Mouse (Mus musculus) hindbrain, embryonic 10.5 days (tissue): ENCODE results near the gene Pax9. TPM values are rescaled to one million over a fixed set of nuclear protein-coding genes. Genes with fewer than 3 reads are reported as not detected.

Experiments used
- DNase-seq: peaks from one replicate; pipeline ENCODE4 v3.0.0-alpha.2; 2017; ENCODE audit warnings: low spot score
- H3K27ac ChIP-seq: fragments of 300-500 bp; sonication (generic); 2 replicates; pipeline ENCODE4 v1.5.1; 2016; ENCODE audit warnings: mild to moderate bottlenecking, moderate library complexity
- H3K27me3 ChIP-seq: fragments of 300-500 bp; sonication (generic); 2 replicates; pipeline ENCODE4 v1.6.1; 2016; ENCODE audit warnings: mild to moderate bottlenecking; ENCODE audit not compliant: poor library complexity, insufficient read depth, severe bottlenecking
- H3K36me3 ChIP-seq: fragments of 300-500 bp; sonication (generic); 2 replicates; pipeline ENCODE4 v1.6.1; 2016; ENCODE audit warnings: mild to moderate bottlenecking, moderate library complexity
- H3K4me1 ChIP-seq: fragments of 300-500 bp; sonication (generic); replicated peaks from 2 replicates; pipeline ENCODE4 v1.6.1; 2016; ENCODE audit warnings: mild to moderate bottlenecking
- H3K4me3 ChIP-seq: fragments of 300-500 bp; sonication (generic); 2 replicates; pipeline ENCODE4 v1.5.1; 2016; ENCODE audit warnings: mild to moderate bottlenecking, moderate library complexity
- H3K9me3 ChIP-seq: fragments of 300-500 bp; sonication (generic); 2 replicates; pipeline ENCODE4 v1.6.1; 2016; ENCODE audit warnings: mild to moderate bottlenecking, moderate library complexity
- WGBS: fragments of 180-500 bp; shearing (Covaris S2); methylation state at CpG from one replicate; pipeline ENCODE4 v1.1.7; 2016; 5-methylcytosine and 5-hydroxymethylcytosine counted together
- polyA plus RNA-seq: library from polyadenylated mRNA; unstranded; fragments of >200 nt; fragmentation: Nextera tagmentation; extraction: Ambion mirVana; gene quantifications from 2 replicates; pipeline ENCODE4 v1.2.1, GENCODE M21; 2016

Pax9 gene
- polyA plus RNA-seq, 1 experiment from 2014 or later = 3.0 TPM

DNA sequence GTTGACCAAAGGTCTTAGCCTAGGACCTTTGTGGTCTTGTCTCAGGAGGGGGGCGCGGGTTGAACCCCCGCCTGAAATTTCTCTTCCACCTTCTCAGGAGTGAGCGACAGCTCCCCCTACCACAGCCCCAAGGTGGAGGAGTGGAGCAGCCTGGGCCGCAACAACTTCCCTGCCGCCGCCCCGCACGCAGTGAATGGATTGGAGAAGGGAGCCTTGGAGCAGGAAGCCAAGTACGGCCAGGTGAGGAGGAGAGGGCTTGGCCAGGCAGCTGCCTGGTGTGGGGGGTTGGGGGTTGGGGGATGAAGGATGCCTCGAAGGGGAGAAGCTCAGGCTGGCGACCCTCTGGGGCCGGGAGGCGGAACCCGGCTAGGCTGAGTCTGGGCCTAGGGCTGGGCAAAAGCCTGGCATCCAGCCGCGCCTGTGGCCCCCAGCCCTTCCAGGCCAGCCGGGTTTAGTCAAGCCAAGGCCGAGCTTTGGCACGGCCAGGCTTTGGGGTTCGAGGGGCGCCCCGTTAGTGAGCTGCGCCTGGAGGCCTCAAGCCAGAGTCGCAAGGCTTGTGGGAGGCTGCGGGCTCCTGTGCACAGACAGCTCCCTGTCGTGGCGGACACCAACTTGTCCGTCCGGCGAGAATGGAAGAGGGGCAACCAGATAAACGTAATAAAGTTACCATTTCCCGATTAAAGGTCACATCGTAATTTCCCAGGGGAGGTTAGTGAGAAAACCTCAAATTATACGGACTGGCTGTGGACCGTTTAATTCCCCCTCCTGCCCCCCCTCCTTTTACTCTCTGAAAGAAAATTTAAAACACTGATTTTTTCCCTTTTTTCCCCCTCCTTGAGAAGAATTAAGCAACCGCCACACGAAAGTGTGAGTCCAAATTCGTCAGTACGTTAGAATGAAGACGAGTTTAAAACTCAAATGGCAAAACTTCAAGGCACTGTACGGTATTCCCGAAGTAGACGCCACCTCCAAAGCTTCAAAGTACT is 8.6 kb downstream of the Pax9 start:
- DNase-seq = peak; percentile 70
- H3K9me3 ChIP-seq = no peaks in the 10 kb centered on the region
- peaks cover 35% of the 10 kb centered on the region for H3K4me1 ChIP-seq
- H3K27ac ChIP-seq = no peak overlapping the region
- H3K27me3 ChIP-seq = peaks cover 100% of the 10 kb centered on the region
- H3K36me3 ChIP-seq = no peaks in the 10 kb centered on the region
- WGBS = 4% methylated on average over 44 of the region's 44 CpGs
- H3K4me3 ChIP-seq = peak overlapping the region; percentile 30

DNA sequence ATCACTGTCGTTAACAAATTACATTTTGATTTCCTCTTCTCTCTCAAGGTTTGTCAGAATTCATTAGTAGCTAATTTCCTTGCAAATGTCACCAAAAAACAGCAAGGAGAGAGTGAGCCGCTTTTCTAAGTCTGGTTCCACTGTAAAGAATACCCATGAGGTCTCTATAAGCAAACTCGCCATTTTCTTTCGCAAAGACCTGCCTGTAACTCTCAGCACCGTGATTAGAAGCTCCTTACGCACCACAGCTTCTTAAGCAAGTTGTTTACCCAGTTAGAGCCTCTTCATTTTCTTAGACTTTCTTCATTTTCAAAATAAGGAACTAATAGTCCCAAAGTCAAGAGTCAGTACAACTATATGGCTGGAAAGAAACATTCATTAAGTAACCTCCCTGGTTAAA is 9.4 kb downstream of the Pax9 start:
- no peak for DNase-seq
- Histone ChIP-seq H3K27me3 (peaks cover 99% of the 10 kb centered on the region), H3K9me3 (no peaks in the 10 kb centered on the region), H3K4me3 (no peak overlapping the region), H3K36me3 (no peaks in the 10 kb centered on the region), H3K4me1 (peaks cover 27% of the 10 kb centered on the region), H3K27ac (no peak overlapping the region)
- 10% methylated on average over 6 of the region's 6 CpGs for WGBS

DNA sequence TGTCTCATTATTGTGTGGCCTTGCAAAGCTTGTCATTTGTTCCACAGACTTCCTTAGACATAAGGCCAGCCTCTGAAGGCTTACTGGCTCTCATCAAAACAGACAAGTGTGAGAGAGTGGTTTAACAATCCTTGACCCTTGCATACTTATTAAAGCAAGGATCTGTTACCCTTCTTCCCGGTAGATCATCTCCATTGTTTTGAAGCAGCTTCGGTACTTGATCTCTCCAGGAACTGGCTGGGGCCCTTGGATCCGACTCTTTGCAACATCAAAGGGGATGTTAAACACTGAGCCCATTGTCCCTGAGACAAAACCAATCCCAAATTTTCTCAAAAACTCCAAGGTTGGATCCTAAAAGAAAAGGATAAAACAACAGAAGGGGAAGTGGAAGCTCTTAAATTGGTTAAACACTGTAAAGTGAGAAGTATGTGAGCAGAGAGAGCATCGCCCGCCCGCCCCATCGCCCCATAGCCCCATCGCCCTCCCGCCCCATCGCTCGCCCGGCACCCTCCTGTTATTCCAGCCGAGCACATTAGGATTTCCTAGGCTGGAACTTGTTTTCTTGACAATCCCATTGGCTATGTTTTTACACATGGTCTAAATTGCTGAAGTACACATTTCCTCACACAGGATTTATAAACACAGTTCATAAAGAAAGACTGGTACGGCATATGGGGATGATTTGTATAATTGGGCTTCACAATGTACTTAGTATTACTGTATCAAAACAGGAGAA is 26.6 kb downstream of the Pax9 start:
- 5% methylated on average over 14 of the region's 14 CpGs for WGBS

DNA sequence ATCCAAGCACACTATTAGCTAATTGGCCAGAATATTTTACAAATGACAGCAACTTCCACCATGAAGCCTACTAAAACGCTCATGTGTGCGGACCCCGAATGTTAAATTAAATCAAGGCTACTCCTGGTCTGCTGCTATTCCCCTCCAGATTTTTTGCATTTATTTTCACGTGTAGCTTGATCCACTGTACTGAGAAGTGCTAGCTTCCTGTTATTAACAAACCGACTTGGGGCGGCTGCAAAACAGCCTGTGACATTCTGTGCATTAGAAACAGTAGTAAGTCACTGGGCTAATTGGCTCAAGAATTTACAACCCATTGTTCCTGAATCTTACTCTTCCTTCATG is 27.1 kb downstream of the Pax9 start:
- Histone ChIP-seq H3K36me3 (no peaks in the 10 kb centered on the region), H3K4me3 (no peak overlapping the region), H3K4me1 (peaks cover 18% of the 10 kb centered on the region), H3K9me3 (no peaks in the 10 kb centered on the region), H3K27me3 (peaks cover 73% of the 10 kb centered on the region), H3K27ac (no peak overlapping the region)
- 32% methylated on average over 6 of the region's 6 CpGs for WGBS
- DNase-seq = no peak

More for the DNA sequence above, 26.6 kb downstream of the Pax9 start:
- Histone ChIP-seq H3K27ac (no peak overlapping the region), H3K4me3 (peak overlapping the region; percentile 26; the same call in 1 of the 2 replicates), H3K36me3 (no peaks in the 10 kb centered on the region), H3K27me3 (peaks cover 74% of the 10 kb centered on the region), H3K4me1 (peaks cover 18% of the 10 kb centered on the region), H3K9me3 (no peaks in the 10 kb centered on the region)
- no peak for DNase-seq

GRCm38 (mm10) chr12:56727631-56728030 is 36.1 kb downstream of the Pax9 start:
- Histone ChIP-seq H3K9me3 (no peaks in the 10 kb centered on the region), H3K4me1 (no peaks in the 10 kb centered on the region), H3K4me3 (no peak overlapping the region), H3K27me3 (no peaks in the 10 kb centered on the region), H3K36me3 (no peaks in the 10 kb centered on the region), H3K27ac (no peak overlapping the region)
- no peak for DNase-seq
- WGBS = 61% methylated on average over 4 of the region's 4 CpGs

DNA sequence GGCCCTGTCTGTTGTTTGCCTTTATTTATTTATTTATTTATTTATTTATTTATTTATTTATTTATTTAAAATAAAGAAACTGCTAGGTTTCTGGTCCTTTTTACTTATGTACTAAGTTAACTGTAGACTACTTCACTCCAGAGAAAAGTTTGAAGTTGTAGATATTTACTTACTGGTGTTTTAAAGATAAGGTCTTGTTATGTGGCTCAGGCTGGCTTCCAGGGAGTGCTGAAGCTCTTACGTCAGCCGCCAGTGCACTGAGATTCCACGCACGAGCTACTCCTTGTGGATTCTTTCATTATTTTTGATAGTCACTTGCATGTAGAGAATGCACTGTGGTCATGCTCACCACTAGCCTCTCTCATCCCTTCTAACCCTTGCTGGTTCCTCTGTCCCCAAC is 45.5 kb downstream of the Pax9 start:
- H3K27me3 ChIP-seq = no peaks in the 10 kb centered on the region
- no peaks in the 10 kb centered on the region for H3K36me3 ChIP-seq
- no peak for DNase-seq
- H3K4me1 ChIP-seq = no peaks in the 10 kb centered on the region
- H3K4me3 ChIP-seq = no peak overlapping the region
- H3K27ac ChIP-seq = no peak overlapping the region
- WGBS = 89% methylated on average over 4 of the region's 4 CpGs
- no peaks in the 10 kb centered on the region for H3K9me3 ChIP-seq

Other genes with a start within 250 kb of the Pax9 start
- 3.2 and 3.6 TPM in 2 replicates for gene Nkx2-1, start 154.9 kb upstream of the Pax9 start, polyA plus RNA-seq
- 1.8 and 7.1 TPM in 2 replicates for gene Nkx2-9, start 78.5 kb upstream of the Pax9 start, polyA plus RNA-seq